Mouse (Mus musculus): ENCODE results near the gene Nmnat2.

Nmnat2 gene

DNA sequence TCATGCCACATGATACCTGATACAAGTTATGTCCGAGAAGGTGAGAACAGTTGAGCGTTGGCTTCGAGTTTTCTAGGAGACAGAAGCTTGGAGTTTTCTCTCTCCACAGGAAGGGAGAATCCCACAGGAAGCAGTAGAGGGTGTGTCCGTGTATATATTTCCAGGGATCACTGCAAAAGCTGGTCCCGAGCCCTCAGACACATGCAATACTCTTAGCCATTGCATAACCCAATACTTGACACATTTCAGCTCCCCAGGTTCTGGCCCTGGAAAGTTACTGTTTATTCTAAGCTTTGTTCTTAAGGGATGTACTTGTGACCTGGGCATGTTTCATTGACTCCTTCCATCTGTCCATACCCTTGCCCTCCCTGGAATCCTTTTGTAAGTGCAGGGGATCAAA, 191.0 kb downstream of the Nmnat2 start:
- in situ Hi-C loops (cut with MboI, MseI), result no loop called here

DNA sequence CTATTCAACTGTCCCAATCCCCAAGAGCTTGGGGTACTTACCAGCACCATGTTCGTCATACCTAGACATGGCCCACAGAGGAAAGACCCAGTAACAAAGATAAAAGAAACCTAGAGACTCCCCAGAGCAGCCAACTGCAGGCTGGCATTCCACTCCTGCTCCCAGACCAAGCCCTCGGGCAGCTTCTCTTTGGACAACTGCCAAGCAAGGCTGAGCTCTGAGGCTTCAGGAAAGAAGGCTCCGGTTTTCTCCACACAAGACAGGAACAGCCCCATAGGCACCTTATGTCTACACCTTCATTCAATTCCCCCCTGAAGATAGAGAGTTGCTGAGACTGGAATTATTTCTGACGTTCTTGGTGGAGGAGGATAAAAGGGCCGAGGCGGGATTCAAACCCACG, 197.8 kb downstream of the Nmnat2 start:
- in situ Hi-C loops (cut with MboI, MseI), result no loop called here

DNA sequence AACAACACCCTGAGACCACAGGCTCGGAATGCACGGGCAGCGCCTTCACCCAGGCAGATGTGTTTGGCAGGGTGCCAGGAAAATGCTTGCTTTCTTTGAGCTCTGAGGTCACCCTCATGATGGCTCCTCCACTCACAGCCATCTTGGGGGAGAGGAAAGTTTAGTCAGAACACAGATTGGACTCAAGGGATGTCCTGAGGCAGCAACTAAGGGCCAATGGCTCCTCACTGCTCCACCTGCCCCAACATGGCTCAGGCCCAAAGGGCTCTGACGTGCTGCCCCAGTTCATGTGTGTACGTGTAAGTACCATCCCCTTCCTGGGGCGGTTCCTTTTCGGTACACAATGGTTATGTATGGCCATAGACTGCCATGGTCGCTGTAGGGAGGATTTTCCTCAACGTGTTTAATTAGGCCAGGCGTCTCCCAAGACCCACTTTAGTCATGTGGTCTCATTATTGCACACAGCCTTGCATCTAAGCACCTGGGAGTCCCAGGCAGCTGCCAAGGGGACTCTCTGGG, 198.9 kb downstream of the Nmnat2 start:
- in situ Hi-C loops (cut with MboI, MseI), result no loop called here

DNA sequence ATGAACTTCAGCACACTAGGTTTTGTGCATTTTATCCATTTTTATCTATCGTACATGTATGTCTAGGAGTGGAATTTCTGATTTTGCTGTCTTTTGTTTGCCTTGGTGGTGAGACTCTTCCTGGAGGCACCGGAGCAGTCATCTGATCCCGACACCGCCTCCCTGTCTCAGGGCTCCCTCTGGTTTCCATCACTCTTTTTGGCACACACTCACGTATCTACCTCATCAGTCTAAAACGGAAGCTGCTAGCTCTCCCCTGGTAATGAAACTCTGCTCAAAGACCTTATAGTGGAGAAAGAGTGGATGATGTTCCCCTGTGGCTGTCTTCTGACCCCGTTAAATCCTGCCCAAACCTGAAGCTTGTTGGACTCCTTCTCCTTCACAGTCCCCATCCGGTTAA, 200.6 kb downstream of the Nmnat2 start:
- in situ Hi-C loops (cut with MboI, MseI), result no loop called here

DNA sequence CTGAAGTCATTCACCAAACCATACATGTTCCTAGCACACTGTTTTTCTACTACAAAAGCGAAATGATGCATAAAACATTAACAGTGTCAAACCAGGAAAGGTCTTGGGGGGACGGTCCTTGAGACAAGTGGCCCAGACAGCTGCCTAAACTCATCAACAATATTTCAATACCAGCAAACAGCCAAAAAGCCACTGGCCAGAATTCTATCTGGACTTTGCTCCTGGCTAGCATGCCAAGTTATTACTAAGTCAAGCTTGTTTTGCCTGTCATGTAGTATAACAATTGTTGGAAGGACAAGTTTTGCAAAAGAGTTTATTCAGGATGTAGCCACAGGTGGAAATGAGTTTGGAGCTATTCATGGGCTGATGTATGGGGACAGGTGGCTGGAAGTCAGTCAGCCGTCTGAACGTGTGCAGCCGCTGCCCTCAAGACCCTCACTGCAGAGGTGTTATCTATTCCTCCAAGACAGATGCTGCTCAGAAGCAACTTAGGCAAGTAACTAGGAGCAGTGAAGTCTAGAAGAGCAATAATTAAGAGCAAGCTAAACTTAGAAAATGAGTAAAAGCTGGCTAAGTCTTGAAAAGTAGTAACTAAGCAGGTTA, 202.3 kb downstream of the Nmnat2 start:
- in situ Hi-C loops (cut with MboI, MseI), result no loop called here

DNA sequence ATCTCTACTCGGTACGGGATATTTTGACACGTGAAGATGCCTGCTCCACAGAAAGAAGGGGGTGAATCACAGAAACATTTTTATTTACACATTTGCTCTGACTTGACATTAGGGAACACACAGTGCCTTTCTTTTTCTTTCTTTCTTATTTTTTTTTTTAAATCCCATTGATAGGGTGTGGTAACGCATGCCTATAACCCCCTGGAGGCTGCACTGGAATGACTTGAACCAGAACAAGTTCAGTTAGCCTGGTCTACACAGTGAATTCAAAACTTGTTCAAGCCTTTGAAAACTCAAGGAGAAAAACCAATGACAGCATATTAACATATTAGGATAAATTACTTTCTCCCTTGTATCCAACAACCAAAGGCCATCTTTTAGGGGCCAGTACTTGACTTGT, 204.3 kb downstream of the Nmnat2 start:
- in situ Hi-C loops (cut with MboI, MseI), result no loop called here

DNA sequence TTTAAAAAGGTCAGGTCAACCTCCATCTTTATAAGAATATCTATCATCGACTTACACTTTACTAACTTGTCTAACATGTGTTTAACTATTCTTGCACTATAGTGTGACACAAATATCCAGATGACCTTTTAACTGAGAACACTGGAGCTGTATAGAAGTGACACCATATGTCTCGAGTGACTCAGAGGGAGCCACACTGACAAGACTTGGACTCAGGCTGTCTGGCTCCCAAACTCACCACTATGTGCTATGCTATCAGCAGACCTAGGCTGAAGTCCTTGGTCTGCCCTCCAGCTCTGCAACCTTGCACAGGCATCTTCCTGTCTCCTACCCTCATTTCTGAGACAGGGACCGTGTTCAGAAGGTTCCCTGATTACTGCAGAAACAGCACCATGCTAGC, 209.0 kb downstream of the Nmnat2 start:
- in situ Hi-C loops (cut with MboI, MseI), result no loop called here

DNA sequence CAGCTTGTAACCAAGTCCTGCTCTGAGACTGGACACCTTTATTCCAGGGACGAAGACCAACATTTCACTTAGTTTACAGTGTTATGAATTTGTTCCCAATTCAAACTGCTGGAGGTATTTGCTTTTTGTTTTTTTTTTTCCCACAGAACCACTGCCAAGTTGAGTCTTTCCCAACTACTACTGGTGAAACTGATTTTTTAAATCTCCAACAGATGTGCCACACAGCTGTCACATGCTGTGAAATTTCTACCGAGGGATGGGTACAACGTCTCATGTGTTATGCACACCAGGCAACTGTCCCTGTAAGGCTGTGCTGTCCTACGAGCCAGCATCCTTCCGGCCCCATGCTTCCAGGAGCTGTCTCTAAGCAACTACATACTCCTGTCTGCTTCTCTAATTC, 213.5 kb downstream of the Nmnat2 start:
- in situ Hi-C loops (cut with MboI, MseI), result no loop called here

All from T-helper 17 cell (primary cell).